Mouse (Mus musculus) stomach, postnatal 0 days (tissue): ENCODE measurements around the gene Ppfibp1.

ENCODE experiments used
- CTCF ChIP-seq: IDR thresholded peaks from 2 replicates; pipeline ENCODE4 v1.5.1; 2016; ENCODE audit warnings: antibody characterized with exemption, low read depth, mild to moderate bottlenecking, moderate library complexity
- EP300 ChIP-seq: optimal IDR thresholded peaks from 2 replicates; pipeline ENCODE3; 2016; ENCODE audit warnings: antibody characterized with exemption

GRCm38 (mm10) chr6:146880296-146880695 lies 8.0 kb upstream of the Ppfibp1 start:
- TF ChIP-seq CTCF (no peak), EP300 (no peak)
